Mouse (Mus musculus): Measurements from ENCODE around the gene Pfdn6.

The Pfdn6 gene

DNA sequence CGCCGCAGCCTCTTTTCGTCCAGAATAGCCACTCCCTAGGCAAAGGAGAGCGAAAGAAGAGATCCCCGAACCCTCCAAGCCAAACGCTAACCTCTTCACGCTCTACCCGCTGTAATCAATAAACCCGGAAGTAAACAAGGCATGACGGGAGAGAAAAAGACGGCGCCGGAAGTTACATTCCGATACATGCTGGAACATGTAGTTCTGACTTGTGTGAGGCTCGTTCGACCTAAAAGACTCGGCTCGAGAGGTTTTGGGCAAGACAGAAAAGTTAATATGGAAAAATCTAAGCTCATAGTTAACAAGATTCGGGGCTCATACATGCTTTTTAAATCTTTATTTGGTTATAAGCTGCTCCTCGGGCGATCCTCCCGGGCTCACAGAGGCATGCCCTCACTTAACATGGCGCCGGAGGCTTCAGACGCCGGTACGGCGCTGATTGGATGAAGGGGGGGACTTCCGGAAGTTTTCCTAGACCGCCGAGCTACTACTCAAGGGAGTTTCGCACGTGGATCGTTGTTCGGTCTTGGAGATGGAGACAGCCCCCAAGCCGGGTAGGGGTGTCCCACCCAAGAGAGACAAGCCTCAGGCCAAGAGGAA lies at the start of gene Pfdn6, which contains the start of gene Wdr46:
Pfdn6 (minus strand) TSS at position 138 of the 600 bp plus-strand sequence.
Wdr46 (plus strand) TSS at position 455 of the 600 bp plus-strand sequence.
- peak; percentile 68 to 82 for DNase-seq (ENCODE audit: low spot score in 2 of 2)

GRCm38 (mm10) chr17:33982136-33982535 lies 42.0 kb upstream of the Pfdn6 start:
- peak; percentile 49 to 70 for DNase-seq (ENCODE audit: low spot score in 2 of 2)

DNA sequence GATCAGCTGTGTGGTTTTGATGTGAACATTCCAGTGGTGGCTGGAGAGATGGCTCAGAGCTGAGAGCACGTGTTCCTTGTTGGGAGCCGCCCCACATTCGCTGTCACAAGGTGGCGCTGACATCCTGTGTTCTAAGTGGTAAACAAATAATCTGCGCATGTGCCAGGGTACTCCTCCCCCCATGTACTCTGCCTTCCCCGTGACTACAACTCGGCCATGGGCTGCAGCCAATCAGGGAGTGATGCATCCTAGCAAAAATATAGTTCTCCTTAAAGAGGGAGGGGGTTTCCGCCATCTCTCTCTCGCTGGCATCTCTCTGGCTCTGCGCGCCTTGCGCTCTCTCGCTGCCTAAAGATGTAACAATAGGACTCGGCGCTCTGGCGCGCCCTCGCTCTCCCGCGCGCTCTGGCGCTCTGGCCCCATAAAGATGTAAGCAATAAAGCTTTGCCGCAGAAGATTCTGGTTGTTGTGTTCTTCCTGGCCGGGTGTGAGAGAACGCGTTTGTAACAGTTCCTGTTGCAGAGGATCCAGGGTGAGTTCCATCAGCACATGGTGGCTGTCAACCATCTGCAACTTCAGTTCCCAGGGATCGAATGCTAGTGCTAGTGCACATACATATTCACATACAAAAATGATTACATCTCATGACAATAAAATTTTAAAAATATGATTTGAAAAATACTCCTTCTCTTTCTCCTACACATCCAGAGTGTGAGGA lies 41.2 kb upstream of the Pfdn6 start:
- peak; percentile 69 to 71 for DNase-seq (ENCODE audit: low spot score in 2 of 2)

DNA sequence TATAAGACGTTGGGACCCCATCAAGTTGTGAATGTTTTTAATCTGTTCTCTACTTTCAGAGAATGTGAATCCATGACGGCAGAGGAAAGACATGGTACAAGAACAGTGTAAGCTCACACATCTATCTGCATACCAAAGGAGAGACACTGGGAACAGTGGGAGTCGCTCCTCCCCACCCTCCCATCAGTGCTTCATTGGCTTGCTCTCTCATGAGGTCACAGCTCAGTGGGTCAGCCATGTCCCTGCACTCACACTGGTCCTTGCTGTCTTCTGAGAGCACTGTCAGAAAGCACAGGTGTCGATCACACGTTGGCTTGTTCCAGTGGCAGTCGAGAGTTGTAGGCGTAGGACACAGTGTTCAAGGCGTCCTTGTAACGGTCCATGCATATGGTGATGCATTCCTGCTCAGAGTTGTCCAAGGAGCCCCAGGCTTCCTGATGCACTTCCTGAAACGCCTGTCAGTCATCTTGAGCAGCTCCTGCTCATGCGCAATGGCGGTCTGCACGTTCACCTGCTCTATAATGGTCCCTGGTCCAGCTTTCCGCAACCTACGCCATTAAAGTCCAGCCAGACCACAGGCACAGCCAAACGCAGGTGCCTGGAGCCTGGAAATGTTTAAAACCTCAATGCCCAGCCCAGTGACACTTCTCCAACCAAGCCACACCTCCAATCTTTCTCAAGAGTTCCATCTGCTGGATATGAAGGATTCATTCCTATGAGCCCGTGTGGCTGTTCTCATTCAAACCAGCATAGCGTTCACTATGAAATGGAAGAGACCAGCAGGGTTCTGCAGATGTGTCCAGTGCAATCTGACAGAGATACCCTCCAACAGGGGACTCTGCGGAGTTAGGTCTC lies 40.3 kb upstream of the Pfdn6 start:
- DNase-seq (ENCODE audit: low spot score in 2 of 2) = no peak

DNA sequence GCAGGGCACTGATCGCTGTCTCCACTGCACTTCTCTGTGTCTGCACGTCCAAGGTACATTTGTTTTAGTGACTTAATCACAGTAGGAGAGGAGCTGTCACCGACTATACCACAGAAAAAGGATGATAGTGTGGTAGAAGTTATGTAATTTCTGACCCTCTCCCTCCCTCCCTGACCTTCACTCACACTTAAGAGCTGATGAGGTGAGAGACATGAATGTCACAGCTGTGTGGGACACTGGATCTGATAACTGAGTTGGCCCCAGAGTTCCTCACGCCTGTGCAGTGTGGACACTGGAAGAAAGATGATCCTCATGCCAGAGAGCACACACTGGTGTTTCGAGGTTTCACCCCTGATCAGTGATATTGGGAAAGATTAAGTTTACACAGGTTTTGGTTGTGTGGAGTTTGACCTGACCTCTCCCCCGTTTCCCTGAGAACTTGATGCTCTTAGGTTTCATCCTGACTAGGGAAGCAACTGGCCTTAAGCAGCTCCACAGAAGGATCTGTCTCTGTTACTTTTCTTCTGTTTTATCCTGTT lies 39.4 kb upstream of the Pfdn6 start:
- no peak for DNase-seq (ENCODE audit: low spot score in 2 of 2)

DNA sequence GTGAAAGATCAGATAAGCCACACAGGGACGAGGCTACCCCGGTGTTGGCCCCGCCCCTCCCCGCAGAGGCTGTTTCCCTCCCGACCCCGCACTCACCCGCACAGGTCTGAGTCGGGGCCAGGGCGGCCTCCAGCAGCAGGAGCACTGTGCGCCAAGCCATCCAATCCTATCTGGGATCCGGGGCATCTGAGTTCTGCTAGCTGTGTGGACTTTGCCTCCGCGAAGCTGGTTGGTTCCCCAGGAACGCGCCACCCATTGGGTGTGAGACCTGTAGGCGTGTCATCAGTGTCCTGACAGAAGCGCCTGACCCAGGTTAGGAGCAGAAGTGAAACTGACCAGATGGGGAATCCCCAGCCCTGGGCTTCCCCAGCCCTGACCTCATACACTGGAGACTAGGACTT lies 38.5 kb upstream of the Pfdn6 start:
- peak; percentile 59 to 73 for DNase-seq (ENCODE audit: low spot score in 2 of 2)

DNA sequence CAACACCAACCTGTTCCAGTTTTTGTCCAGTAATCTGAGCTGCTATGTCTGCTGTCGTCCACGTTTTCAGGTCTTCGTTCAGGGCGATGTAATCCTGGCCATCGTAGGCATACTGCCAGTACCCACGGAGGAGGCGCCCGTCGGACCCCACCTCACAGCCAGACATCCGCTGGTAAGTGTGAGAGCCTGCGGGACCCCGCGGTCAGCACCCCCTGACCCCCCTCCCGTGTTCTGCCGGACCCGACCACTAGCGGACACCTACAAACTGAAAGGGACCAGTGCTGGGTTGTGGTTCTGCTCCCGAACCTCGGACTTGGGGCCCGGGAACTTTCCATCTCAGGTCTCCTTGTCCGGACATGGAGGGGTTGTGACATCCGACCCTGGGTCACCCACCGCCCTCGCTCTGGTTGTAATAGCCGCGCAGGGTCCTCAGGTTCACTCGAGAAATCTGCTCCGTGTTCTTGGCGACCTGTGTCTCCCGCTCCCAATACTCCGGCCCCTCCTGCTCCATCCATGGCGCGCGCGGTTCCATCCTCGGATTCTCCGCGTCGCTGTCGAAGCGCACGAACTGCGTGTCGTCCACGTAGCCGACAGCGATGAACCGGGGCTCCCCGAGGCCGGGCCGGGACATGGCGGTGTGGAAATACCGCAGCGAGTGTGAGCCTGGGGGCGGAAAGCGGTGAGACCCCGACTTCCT lies 37.9 kb upstream of the Pfdn6 start:
- DNase-seq (ENCODE audit: low spot score in 2 of 2) = no peak

DNA sequence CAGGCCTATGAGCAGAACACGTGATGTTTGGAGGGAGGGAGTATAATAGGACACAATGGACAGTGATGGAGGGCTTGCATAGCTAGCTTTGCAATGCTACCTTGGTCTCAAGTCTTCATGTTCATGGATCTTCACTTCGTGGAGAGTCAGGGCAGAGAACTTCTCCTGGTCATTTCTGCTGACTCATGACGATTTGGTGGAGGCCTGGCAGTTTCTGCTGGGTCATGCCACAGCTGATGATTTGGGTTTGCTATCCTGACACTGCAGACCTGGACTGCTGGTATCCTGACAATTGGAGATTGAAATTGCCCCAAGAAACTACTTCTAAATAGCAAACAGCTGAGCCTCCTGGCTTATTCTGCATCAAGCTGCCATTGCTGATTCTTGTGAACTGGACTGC lies 33.4 kb upstream of the Pfdn6 start:
- no peak for DNase-seq (ENCODE audit: low spot score in 2 of 2)

DNA sequence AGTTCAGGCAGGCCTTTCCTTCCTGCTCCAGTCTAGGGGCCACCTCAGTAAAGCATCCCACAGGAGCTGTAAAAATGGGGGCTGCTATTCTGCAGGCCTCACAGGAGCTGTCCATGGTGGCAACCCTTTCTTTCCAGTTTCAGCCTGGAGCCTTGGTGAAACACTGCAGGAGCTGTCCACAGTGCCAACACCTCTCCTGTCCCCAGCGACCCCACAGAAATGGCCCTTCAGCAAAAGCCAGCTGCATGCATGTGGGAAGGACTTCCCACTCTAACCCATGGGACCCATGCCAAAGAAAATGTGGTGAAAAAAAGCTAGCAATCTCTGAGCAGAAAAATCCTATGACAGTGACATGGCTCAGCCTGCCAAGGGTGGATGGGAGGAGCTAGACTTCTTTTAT lies 32.5 kb upstream of the Pfdn6 start:
- no peak for DNase-seq (ENCODE audit: low spot score in 2 of 2)

- no peak for DNase-seq (ENCODE audit: low spot score in 2 of 2)
Measured at GRCm38 (mm10) chr17:33969394-33969793, 29.3 kb upstream of the Pfdn6 start.

DNA sequence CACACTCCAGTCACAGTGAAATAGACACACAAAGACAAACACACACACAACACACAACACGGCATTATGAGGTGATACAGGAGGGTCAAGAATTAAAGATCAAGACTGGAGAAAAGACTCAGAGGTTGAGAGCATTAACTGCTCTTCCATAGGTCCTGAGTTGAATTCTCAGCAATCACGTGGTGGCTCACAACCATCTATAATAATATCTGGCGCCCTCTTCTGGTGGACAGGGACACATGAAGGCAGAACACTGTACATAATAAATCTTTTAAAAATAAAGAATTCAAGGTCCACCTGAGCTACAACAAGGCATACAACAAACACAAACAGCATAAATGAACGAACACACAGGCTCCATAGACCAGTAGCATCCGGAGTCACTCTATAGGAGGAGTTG lies 28.8 kb upstream of the Pfdn6 start:
- no peak for DNase-seq (ENCODE audit: low spot score in 2 of 2)

DNA sequence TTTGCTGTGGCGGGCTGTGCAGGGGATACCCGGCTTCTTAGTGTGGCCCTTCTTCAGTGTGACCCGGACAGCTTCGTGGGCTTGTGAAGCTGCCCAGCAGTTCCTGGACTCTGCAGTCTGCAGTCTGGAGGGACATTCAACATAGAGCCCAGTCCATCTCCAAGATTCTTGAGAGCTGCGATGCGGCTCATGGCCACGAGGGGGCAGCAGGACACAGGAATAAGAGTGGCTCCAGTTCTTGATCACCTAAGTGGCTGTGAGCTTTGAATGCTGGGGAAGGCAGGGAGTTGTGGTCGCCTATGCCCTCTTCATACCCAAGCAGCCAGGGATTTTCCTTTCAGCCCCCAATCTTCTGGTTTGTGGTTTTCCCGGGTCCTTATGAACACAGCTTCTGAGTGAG lies 28.3 kb upstream of the Pfdn6 start:
- peak; percentile 56 to 69 for DNase-seq (ENCODE audit: low spot score in 2 of 2)

DNA sequence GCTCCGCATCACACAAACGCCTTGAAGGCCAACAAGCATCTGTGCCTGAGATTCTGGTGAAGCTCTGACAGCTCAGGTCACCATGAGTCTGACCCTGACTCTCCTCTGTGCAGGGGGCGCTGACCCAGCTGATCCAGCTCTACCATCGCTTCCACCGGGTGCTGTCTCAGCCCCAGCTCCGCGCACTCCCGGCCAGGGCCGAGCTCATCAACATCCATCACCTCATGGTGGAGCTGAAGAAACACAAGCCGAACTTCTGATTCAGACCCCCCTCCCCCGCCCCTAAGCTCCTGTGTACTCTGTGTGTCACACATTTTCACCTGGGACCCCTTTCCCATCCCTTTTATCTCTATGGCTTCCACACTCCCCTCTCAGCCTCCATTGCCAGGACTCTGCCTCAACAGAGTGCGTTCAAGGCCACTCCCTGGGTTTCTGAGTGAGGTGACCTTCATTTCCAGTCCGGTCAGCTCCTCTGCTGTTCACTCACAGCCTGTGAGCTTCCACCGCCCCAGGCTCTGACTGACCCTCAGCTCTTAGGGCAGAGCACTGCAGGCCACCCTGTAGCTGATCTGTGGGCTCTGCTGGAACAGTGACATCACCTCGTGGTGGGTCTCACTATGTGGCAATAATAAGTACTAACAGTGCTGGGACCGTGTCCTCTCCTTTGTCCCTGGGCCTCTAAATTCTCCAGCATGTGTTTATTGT lies 25.9 kb upstream of the Pfdn6 start:
- DNase-seq (ENCODE audit: low spot score in 2 of 2) = no peak

GRCm38 (mm10) chr17:33965082-33965845 lies 25.1 kb upstream of the Pfdn6 start:
- DNase-seq (ENCODE audit: low spot score in 2 of 2) = no peak

DNA sequence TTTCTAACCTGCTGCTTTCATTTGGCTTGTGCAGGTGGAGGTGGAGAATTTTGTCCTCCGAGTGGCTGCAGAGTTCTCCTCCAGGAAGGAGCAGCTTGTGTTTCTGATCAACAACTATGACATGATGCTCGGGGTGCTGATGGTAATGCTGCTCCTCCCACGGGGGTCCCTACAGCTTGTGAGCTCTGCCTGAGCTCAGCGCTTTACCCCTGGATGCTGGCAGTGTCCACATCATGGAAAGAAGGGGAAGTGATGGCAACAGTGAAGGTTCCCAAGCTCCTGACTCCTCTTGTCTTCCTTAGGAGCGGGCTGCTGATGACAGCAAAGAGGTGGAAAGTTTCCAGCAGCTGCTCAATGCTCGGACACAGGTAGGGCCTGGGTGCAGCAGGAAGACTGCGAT lies 22.7 kb upstream of the Pfdn6 start:
- no peak for DNase-seq (ENCODE audit: low spot score in 2 of 2)

DNA sequence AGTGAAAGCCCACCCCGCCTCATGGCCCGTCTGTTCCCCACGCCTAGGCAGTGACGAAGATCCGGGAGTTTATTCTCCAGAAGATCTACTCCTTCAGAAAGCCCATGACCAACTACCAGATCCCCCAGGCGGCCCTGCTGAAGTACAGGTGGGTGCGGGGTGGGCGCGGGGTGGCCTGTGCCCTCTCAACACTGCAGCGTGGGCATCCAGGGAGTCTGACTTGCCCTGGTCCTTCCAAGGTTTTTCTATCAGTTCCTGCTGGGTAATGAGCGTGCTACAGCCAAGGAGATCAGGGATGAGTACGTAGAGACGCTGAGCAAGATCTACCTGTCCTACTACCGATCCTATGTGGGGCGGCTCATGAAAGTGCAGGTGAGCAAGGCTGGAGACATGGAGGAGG lies 19.8 kb upstream of the Pfdn6 start:
- no peak for DNase-seq (ENCODE audit: low spot score in 2 of 2)

- no peak for DNase-seq (ENCODE audit: low spot score in 2 of 2)
Measured at GRCm38 (mm10) chr17:33959135-33959534, 19.0 kb upstream of the Pfdn6 start.

- DNase-seq (ENCODE audit: low spot score in 2 of 2) = no peak
Measured at GRCm38 (mm10) chr17:33958451-33958850, 18.3 kb upstream of the Pfdn6 start.

- DNase-seq (ENCODE audit: low spot score in 2 of 2) = no peak
Measured at GRCm38 (mm10) chr17:33957493-33957892, 17.4 kb upstream of the Pfdn6 start.

GRCm38 (mm10) chr17:33956336-33956735 lies 16.2 kb upstream of the Pfdn6 start:
- no peak for DNase-seq (ENCODE audit: low spot score in 2 of 2)
